In the genomic region with DNA sequence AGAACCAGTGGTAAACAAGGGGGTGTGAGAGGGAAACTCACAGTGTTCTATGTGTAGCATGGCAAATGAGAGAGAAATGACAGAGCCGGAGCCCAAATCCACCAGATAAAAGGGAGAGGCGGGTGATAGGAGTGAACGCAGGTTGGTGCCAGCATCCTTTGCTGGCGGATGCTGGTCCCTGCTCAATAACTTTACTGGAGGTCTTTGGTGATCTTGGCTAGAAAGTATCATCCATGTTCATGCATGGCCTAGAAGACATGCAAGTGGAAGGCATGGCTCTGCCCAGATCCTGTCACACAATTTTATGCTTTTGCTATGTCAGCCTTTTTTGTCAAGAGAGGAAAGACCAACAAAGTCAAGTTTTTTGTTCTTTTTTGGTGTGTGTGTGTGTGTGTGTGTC, we compare ENCODE assay signal across 21 mouse cellular contexts.
"Had no signal": no experiment of that assay in that cellular context is flagged by ENCODE, and none has a peak within 500 bp of the region (broad histone marks: within the 10 kb centered on the region; RNA-seq: fewer than 3 reads in every experiment).

No protein-coding gene starts in this region.

- ATAC-seq: midbrain, embryonic 13.5 days; midbrain, embryonic 15.5 days had no signal

- H3K36me3 ChIP-seq: midbrain, embryonic 13.5 days; midbrain, embryonic 15.5 days; neural tube, embryonic 13.5 days; neural tube, embryonic 15.5 days; stomach, embryonic 15.5 days had no signal

- H3K4me2 ChIP-seq: lung, embryonic 14.5 days; midbrain, embryonic 11.5 days; midbrain, embryonic 13.5 days; midbrain, embryonic 15.5 days; neural tube, embryonic 13.5 days; neural tube, embryonic 15.5 days; stomach, embryonic 15.5 days had no signal

- DNase-seq: lung, adult 18-20 months; lung, embryonic 14.5 days; lung, postnatal 14 days; lung, postnatal 36 days; retina, postnatal 1 day; right cerebral cortex, adult 18-20 months; right cerebral cortex, postnatal 25 days; right cerebral cortex, postnatal 4 days; thymus, adult 2 months; thymus, postnatal 25 days; thymus, postnatal 4 days had no signal

- H3K9ac ChIP-seq: liver, embryonic 14.5 days; lung, embryonic 14.5 days; midbrain, embryonic 13.5 days; midbrain, embryonic 15.5 days; neural tube, embryonic 13.5 days; neural tube, embryonic 15.5 days; stomach, embryonic 15.5 days had no signal

- H3K27me3 ChIP-seq: midbrain, embryonic 13.5 days; midbrain, embryonic 15.5 days; neural tube, embryonic 13.5 days; neural tube, embryonic 15.5 days; stomach, embryonic 15.5 days had no signal

- H3K4me1 ChIP-seq: megakaryocyte, embryonic 14.5 days; stomach, embryonic 15.5 days had no signal

- H3K27ac ChIP-seq: liver, embryonic 14.5 days; macrophage; midbrain, embryonic 13.5 days; midbrain, embryonic 15.5 days; neural tube, embryonic 13.5 days; neural tube, embryonic 15.5 days; stomach, embryonic 15.5 days; stomach, postnatal 0 days had no signal

- H3K9me3 ChIP-seq: megakaryocyte, embryonic 14.5 days; midbrain, embryonic 13.5 days; midbrain, embryonic 15.5 days; neural tube, embryonic 13.5 days; neural tube, embryonic 15.5 days; stomach, embryonic 15.5 days had no signal

- H3K4me3 ChIP-seq: megakaryocyte, embryonic 14.5 days; midbrain, embryonic 13.5 days; midbrain, embryonic 15.5 days; neural tube, embryonic 13.5 days; neural tube, embryonic 15.5 days; stomach, embryonic 15.5 days had no signal
